Mouse (Mus musculus) layer of hippocampus, adult 2 months (tissue): ENCODE results near the gene Scrn3. TPM values are rescaled to one million over a fixed set of nuclear protein-coding genes. Genes with fewer than 3 reads are reported as not detected.
A peak's percentile ranks its signal among the peaks of the same experiment; 100 is the strongest.

ENCODE experiments used
- DNase-seq, 2 experiments: peaks; one replicate each; pipeline ENCODE4 v3.0.0; 2022; ENCODE audit warnings: low spot score in 2 of 2
- H3K27ac ChIP-seq: fragments of 200-600 bp; 2 replicates; pipeline ENCODE4 v1.8.1; 2022
- H3K4me3 ChIP-seq: fragments of 200-600 bp; 2 replicates; pipeline ENCODE4 v1.8.1; 2022; ENCODE audit warnings: mild to moderate bottlenecking
- CTCF ChIP-seq: fragments of 200-600 bp; conservative IDR thresholded peaks from 2 replicates; pipeline ENCODE4 v1.8.1; 2022; ENCODE audit warnings: antibody characterized with exemption, mild to moderate bottlenecking, moderate library complexity
- long read RNA-seq, 2 experiments: library from polyadenylated mRNA; stranded (forward); transcript quantifications; one replicate each; pipeline ENCODE4 v2.0.0; 2021; ENCODE audit warnings: borderline mapping rate in 2 of 2
- total RNA-seq, 2 experiments: library from RNA; stranded (reverse); gene quantifications; 2 replicates each; pipeline ENCODE4 v1.2.3; 2021

The Scrn3 gene
- 10 to 100 TPM; 19.3 to 22.3 TPM for total RNA-seq
- long read RNA-seq, experiment 1, transcript Scrn3-201 (8 exons, 3,309 nt): major isoform, 8 of 18 reads
- long read RNA-seq, experiment 1, partial matches to known transcripts: 3 of 18 reads
- long read RNA-seq, experiment 1, other reads (novel, unspliced or antisense): 6 of 18 reads
- long read RNA-seq, experiment 2, transcript Scrn3-202 (4 exons, 1,897 nt): minor isoform, 7 of 26 reads
- long read RNA-seq, experiment 2, transcript Scrn3-201 (8 exons, 3,309 nt): major isoform, 12 of 26 reads
- long read RNA-seq, experiment 2, partial matches to known transcripts: 3 of 26 reads
- long read RNA-seq, experiment 2, other reads (novel, unspliced or antisense): 4 of 26 reads

- Histone ChIP-seq H3K27ac (peak within 1 kb of the TSS; percentile 95), H3K4me3 (peak within 1 kb of the TSS; percentile 96)
- DNase-seq: peak; percentile 92 to 95
- TF ChIP-seq CTCF: peak; percentile 22; the same call in 1 of the 2 replicates
These were observed at the start of gene Scrn3, which contains the start of gene Cir1 for GRCm38 (mm10) chr2:73312152-73313116. Scrn3 (plus strand) TSS chr2:73312601. Cir1 (minus strand) TSS chr2:73312701.

GRCm38 (mm10) chr2:73263172-73263765 is 49.1 kb upstream of the Scrn3 start:
- H3K27ac ChIP-seq: no peak overlapping the region
- no peak for DNase-seq
- no peak overlapping the region for H3K4me3 ChIP-seq
- no peak for TF ChIP-seq CTCF

- no peak for DNase-seq
- no peak for TF ChIP-seq CTCF
- H3K4me3 ChIP-seq: no peak overlapping the region; the same call in 1 of the 2 replicates
These were observed 48.4 kb upstream of the Scrn3 start for GRCm38 (mm10) chr2:73263794-73264610.

GRCm38 (mm10) chr2:73264611-73265195 is 47.7 kb upstream of the Scrn3 start:
- no peak for DNase-seq
- H3K4me3 ChIP-seq: no peak overlapping the region
- TF ChIP-seq CTCF: no peak
- H3K27ac ChIP-seq: no peak overlapping the region

More at GRCm38 (mm10) chr2:73263794-73264610, 48.4 kb upstream of the Scrn3 start:
- no peak overlapping the region for H3K27ac ChIP-seq

- H3K27ac ChIP-seq: no peak overlapping the region
- DNase-seq: no peak
- TF ChIP-seq CTCF: peak; percentile 46
- no peak overlapping the region for H3K4me3 ChIP-seq
These were observed 46.4 kb upstream of the Scrn3 start for GRCm38 (mm10) chr2:73266011-73266410.

- no peak overlapping the region for H3K4me3 ChIP-seq
- no peak for DNase-seq
- no peak for TF ChIP-seq CTCF
- H3K27ac ChIP-seq: no peak overlapping the region
These were observed 45.8 kb upstream of the Scrn3 start for GRCm38 (mm10) chr2:73266623-73267022.

- no peak for DNase-seq
- Histone ChIP-seq H3K27ac (no peak overlapping the region), H3K4me3 (no peak overlapping the region)
- TF ChIP-seq CTCF: no peak
These were observed 45.2 kb upstream of the Scrn3 start for GRCm38 (mm10) chr2:73267231-73267630.

GRCm38 (mm10) chr2:73267818-73268217 is 44.6 kb upstream of the Scrn3 start:
- TF ChIP-seq CTCF: no peak
- no peak for DNase-seq
- H3K4me3 ChIP-seq: no peak overlapping the region
- H3K27ac ChIP-seq: no peak overlapping the region

- no peak for DNase-seq
- no peak for TF ChIP-seq CTCF
- Histone ChIP-seq H3K4me3 (no peak overlapping the region), H3K27ac (no peak overlapping the region)
These were observed 44.1 kb upstream of the Scrn3 start for GRCm38 (mm10) chr2:73268281-73268680.

- TF ChIP-seq CTCF: no peak
- Histone ChIP-seq H3K27ac (no peak overlapping the region), H3K4me3 (no peak overlapping the region)
- DNase-seq: no peak
These were observed 43.5 kb upstream of the Scrn3 start for GRCm38 (mm10) chr2:73268836-73269395.

- H3K27ac ChIP-seq: no peak overlapping the region
- no peak for DNase-seq
- no peak overlapping the region for H3K4me3 ChIP-seq
- no peak for TF ChIP-seq CTCF
These were observed 42.7 kb upstream of the Scrn3 start for GRCm38 (mm10) chr2:73269666-73270065.

- no peak overlapping the region for H3K27ac ChIP-seq
- DNase-seq: no peak
- TF ChIP-seq CTCF: no peak
- no peak overlapping the region for H3K4me3 ChIP-seq
These were observed 42.3 kb upstream of the Scrn3 start for GRCm38 (mm10) chr2:73270071-73270592.
